Mouse (Mus musculus): ENCODE data around the gene Wscd2. TPM values are rescaled to one million over a fixed set of nuclear protein-coding genes. Genes with fewer than 3 reads are reported as not detected.
A peak's percentile ranks its signal among the peaks of the same experiment; 100 is the strongest.

Wscd2 gene
- polyA plus RNA-seq, 1 experiment from 2014 or later: 1.5 TPM

DNA sequence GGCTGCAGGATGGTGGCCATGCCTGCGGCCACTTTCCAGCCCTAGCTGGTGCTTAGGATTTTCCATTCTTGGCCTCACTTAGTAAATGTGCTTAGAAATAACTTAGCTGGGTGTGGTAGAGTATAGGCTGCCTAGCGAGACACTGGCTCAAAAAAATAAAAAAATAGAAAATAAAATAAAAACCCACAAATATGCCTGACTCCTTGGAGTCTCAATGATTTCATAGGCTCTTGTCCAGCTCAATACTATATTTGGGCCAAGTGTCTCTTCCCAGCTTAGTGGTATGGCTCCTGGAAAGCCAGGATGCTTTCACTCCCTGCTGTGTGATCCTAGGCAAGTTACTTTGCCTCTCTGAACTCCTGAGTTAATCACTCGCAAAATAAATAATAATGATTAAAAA lies 139.1 kb downstream of the Wscd2 start:
- H3K36me3 ChIP-seq (ENCODE audit: control insufficient read depth, insufficient read depth): no peaks in the 10 kb centered on the region
- H3K4me3 ChIP-seq (ENCODE audit: low read length): no peak overlapping the region
- WGBS: 67% methylated on average over 3 of the region's 3 CpGs
- peaks cover 23% of the 10 kb centered on the region for H3K4me1 ChIP-seq (ENCODE audit: control insufficient read depth, insufficient read depth, low read length)
- peaks cover 7% of the 10 kb centered on the region; the same call in 1 of the 2 replicates for H3K27me3 ChIP-seq (ENCODE audit: control insufficient read depth, insufficient read depth, low read length)
- H3K9ac ChIP-seq (ENCODE audit: low read length): no peak overlapping the region
- ATAC-seq (replicated peaks; ENCODE audit: extremely low read depth, insufficient read depth, low FRiP score): no peak
- no peak overlapping the region for H3K27ac ChIP-seq (ENCODE audit: low read length)
- H3K4me2 ChIP-seq (ENCODE audit: low read depth, low read length): no peak overlapping the region
- H3K9me3 ChIP-seq (replicated peaks; ENCODE audit: control insufficient read depth, low read length): no peaks in the 10 kb centered on the region

DNA sequence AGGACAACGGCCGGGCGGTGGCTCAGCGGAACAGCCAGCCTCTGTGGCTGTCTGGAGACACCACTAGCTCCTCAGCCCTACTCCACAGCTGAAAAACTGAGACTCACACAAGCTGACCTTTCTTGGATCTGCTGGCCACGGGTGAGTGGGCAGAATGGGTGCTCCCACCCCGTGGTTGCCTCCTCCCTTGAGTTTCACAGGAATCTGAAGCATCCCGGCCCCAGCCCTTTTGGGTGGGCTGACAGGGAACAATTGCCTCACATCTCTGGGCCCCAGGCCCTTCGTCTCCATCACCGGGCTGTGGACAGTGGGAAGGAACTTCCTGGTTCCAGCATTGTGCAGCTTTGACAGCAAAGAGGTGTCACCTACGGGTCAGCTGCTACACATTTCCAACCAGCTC lies 140.0 kb downstream of the Wscd2 start:
- Histone ChIP-seq H3K27ac (ENCODE audit: low read length) (no peak overlapping the region), H3K36me3 (ENCODE audit: control insufficient read depth, insufficient read depth) (no peaks in the 10 kb centered on the region), H3K27me3 (ENCODE audit: control insufficient read depth, insufficient read depth, low read length) (peaks cover 7% of the 10 kb centered on the region; the same call in 1 of the 2 replicates), H3K4me1 (ENCODE audit: control insufficient read depth, insufficient read depth, low read length) (peaks cover 23% of the 10 kb centered on the region), H3K4me2 (ENCODE audit: low read depth, low read length) (no peak overlapping the region), H3K9me3 (replicated peaks; ENCODE audit: control insufficient read depth, low read length) (no peaks in the 10 kb centered on the region), H3K9ac (ENCODE audit: low read length) (no peak overlapping the region), H3K4me3 (ENCODE audit: low read length) (no peak overlapping the region)
- no peak for ATAC-seq (replicated peaks; ENCODE audit: extremely low read depth, insufficient read depth, low FRiP score)
- 49% methylated on average over 10 of the region's 10 CpGs for WGBS

DNA sequence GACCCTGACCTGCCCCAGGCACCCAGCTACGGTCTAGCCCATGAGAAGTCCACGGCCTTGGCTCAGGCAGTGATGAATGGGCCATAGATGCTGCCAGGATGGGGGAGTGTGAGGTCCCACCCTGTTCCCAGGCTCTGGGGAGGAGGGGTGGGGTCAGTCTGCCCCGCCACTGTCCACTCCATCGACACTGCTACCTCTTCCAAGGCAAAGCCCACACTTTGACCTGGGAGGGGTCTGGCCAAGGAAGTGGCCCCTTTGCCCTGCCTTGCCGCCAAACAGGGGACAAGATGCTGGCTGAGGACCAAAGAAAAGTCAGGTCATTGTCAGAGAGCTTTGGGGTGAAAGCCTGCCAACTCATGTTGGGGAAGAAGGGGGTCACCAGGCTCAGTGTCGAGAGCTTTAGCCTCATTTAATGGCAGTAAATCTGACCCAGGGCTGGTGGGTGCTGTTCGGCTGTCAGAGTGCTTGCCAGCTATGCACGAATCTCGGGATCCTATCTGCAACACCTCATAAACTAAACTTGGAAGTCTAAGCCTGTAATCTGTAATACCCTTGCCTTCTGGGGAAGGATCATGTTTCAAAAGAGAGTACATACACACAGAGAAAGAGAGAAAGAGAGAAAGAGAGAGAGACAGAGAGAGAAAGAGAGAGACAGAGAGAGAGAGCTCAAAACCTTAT lies 143.0 kb downstream of the Wscd2 start:
- H3K9ac ChIP-seq (ENCODE audit: low read length): no peak overlapping the region
- no peaks in the 10 kb centered on the region for H3K36me3 ChIP-seq (ENCODE audit: control insufficient read depth, insufficient read depth)
- no peak overlapping the region for H3K27ac ChIP-seq (ENCODE audit: low read length)
- 42% methylated on average over 9 of the region's 9 CpGs for WGBS
- no peaks in the 10 kb centered on the region for H3K9me3 ChIP-seq (replicated peaks; ENCODE audit: control insufficient read depth, low read length)
- H3K4me1 ChIP-seq (ENCODE audit: control insufficient read depth, insufficient read depth, low read length): peaks cover 27% of the 10 kb centered on the region
- H3K4me2 ChIP-seq (ENCODE audit: low read depth, low read length): no peak overlapping the region
- no peak for ATAC-seq (replicated peaks; ENCODE audit: extremely low read depth, insufficient read depth, low FRiP score)
- H3K4me3 ChIP-seq (ENCODE audit: low read length): no peak overlapping the region
- H3K27me3 ChIP-seq (ENCODE audit: control insufficient read depth, insufficient read depth, low read length): peaks cover 3% of the 10 kb centered on the region; the same call in 1 of the 2 replicates

DNA sequence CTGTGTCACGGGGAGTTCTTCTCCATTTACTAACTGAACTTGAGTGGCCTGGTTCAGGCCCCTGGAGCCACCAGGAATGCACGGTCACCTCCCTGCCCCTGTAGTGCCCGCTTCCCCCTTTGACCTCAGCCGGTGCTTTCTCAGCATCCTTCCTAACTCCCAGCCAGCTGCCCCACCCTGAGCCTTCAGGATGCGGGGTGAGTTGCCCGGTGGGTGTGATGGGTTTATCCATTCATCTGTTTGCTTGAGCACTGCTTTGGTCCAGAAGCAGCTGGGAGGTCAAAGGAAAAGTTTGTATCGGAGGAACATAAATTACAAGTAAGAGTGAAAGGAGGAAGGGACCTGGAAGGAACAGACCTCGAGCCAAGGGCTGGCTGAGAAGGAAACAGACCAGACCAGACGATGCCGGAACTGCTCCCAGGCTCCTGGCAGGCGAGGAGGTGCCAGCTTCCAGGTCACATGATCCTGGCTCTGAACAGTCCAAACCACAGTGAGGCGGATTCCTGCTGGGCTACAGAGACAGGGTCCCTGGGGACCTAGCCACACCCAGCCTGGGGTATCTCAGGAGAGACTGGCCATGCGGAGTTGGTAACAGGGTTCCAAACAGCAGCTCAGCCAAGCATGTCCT lies 144.0 kb downstream of the Wscd2 start:
- Histone ChIP-seq H3K9ac (ENCODE audit: low read length) (no peak overlapping the region), H3K9me3 (replicated peaks; ENCODE audit: control insufficient read depth, low read length) (no peaks in the 10 kb centered on the region), H3K4me2 (ENCODE audit: low read depth, low read length) (no peak overlapping the region), H3K4me1 (ENCODE audit: control insufficient read depth, insufficient read depth, low read length) (peaks cover 21% of the 10 kb centered on the region), H3K4me3 (ENCODE audit: low read length) (no peak overlapping the region), H3K27ac (ENCODE audit: low read length) (no peak overlapping the region), H3K27me3 (ENCODE audit: control insufficient read depth, insufficient read depth, low read length) (no peaks in the 10 kb centered on the region), H3K36me3 (ENCODE audit: control insufficient read depth, insufficient read depth) (no peaks in the 10 kb centered on the region)
- WGBS: 48% methylated on average over 13 of the region's 13 CpGs
- ATAC-seq (replicated peaks; ENCODE audit: extremely low read depth, insufficient read depth, low FRiP score): 0 out of 2 replicates have a peak, but pooled peaks have one; percentile 28

DNA sequence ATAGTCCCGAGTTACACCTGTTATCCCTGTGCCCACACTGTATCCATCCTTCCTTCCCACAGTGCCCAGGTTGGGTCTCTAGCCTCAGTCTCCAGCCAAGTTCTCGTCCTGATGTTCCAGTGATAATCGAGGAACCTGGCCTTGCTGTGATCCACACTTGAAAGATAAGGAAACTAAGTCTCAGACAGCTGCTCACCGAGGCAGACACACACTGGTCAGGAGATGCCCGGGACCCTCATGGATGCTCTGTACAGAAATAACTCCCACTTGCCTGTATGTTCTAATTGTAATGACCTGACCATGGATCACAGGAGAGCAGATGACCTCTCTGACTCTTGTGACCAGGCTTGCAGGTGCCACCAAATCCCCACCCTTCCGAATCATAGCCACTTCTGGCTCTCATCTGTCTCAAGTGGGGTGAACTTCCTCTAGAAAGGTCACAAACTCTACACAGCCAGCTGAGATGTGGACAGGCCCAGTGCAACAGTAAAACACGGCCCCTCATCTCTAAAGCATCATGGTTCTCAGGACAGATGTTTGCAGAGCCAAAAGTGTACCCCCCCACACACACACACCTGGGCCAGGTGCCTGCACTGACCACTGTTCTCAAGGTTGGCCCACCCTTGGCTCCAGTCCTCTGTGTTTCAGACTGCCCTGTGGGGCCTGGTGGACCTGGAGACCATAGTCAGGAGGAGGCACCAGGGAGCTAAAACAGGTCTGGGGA lies 144.9 kb downstream of the Wscd2 start:
- Histone ChIP-seq H3K4me3 (ENCODE audit: low read length) (no peak overlapping the region), H3K36me3 (ENCODE audit: control insufficient read depth, insufficient read depth) (no peaks in the 10 kb centered on the region), H3K9me3 (replicated peaks; ENCODE audit: control insufficient read depth, low read length) (no peaks in the 10 kb centered on the region), H3K4me1 (ENCODE audit: control insufficient read depth, insufficient read depth, low read length) (peaks cover 21% of the 10 kb centered on the region), H3K27me3 (ENCODE audit: control insufficient read depth, insufficient read depth, low read length) (no peaks in the 10 kb centered on the region), H3K4me2 (ENCODE audit: low read depth, low read length) (no peak overlapping the region), H3K9ac (ENCODE audit: low read length) (no peak overlapping the region), H3K27ac (ENCODE audit: low read length) (no peak overlapping the region)
- ATAC-seq (replicated peaks; ENCODE audit: extremely low read depth, insufficient read depth, low FRiP score): no peak
- WGBS: 67% methylated on average over 7 of the region's 7 CpGs

DNA sequence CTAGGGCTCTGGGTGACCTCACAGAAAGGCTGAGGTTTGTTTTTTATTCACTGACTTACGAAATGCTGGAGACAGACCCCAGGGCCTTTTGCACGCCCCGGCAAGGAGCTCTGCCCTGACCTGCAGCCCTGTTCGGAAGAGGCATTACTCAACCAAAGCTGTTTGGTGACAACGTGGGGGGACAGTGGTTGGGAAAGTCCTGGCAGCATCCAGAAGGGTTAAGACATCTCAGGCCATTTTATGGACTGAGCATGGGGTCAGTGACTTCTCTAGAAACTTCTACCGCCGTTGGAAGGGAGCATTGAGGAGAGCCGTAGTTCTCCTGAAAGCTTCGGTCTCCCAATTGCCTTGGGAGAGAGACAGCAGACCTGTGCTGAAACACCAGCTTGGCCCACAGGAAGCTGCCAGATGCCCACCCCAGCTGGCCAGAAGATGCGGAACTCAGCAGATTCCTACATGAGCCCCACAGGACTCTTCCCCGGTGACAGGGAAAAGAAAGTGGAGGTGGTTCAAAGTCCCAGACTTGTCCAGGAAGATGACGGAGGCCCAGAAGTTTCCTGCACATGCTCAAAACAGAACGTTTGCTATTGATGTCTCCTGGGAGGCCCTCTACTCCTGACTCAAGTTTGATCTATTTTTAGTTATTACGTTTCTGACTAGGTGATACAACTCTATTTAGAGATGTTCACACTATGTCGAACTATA lies 145.9 kb downstream of the Wscd2 start:
- ATAC-seq (replicated peaks; ENCODE audit: extremely low read depth, insufficient read depth, low FRiP score): no peak
- no peak overlapping the region for H3K4me2 ChIP-seq (ENCODE audit: low read depth, low read length)
- no peaks in the 10 kb centered on the region for H3K36me3 ChIP-seq (ENCODE audit: control insufficient read depth, insufficient read depth)
- no peak overlapping the region for H3K27ac ChIP-seq (ENCODE audit: low read length)
- WGBS: 65% methylated on average over 15 of the region's 15 CpGs
- peaks cover 21% of the 10 kb centered on the region for H3K4me1 ChIP-seq (ENCODE audit: control insufficient read depth, insufficient read depth, low read length)
- H3K27me3 ChIP-seq (ENCODE audit: control insufficient read depth, insufficient read depth, low read length): 0 out of 2 replicates have a peak, but pooled peaks cover 2% of the 10 kb centered on the region
- no peak overlapping the region for H3K9ac ChIP-seq (ENCODE audit: low read length)
- H3K9me3 ChIP-seq (replicated peaks; ENCODE audit: control insufficient read depth, low read length): no peaks in the 10 kb centered on the region
- no peak overlapping the region for H3K4me3 ChIP-seq (ENCODE audit: low read length)

DNA sequence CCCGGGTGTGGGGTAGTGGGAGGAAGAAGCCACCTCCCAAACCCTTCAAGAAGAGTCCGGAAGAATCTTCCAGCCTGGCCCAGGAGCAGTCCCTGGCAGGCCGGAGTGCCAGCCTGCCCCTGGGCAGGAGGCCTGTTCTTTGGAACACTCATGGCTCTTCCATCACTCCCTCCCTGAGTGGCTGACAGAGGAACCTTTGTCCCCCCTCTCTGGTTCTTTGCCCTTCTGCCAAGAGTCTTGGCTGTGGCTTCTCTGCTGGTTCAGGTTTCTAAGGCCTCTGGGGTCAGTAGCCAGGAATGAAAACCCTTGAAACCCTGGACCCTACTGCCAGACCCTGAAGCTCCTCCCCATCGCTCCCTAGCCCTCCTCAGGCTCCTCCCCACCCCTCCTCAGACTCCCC lies 147.5 kb downstream of the Wscd2 start:
- ATAC-seq (replicated peaks; ENCODE audit: extremely low read depth, insufficient read depth, low FRiP score): no peak
- H3K4me3 ChIP-seq (ENCODE audit: low read length): no peak overlapping the region
- peaks cover 21% of the 10 kb centered on the region for H3K4me1 ChIP-seq (ENCODE audit: control insufficient read depth, insufficient read depth, low read length)
- no peaks in the 10 kb centered on the region for H3K36me3 ChIP-seq (ENCODE audit: control insufficient read depth, insufficient read depth)
- H3K9ac ChIP-seq (ENCODE audit: low read length): no peak overlapping the region
- H3K27me3 ChIP-seq (ENCODE audit: control insufficient read depth, insufficient read depth, low read length): peaks cover 5% of the 10 kb centered on the region
- WGBS: 77% methylated on average over 4 of the region's 4 CpGs
- H3K9me3 ChIP-seq (replicated peaks; ENCODE audit: control insufficient read depth, low read length): no peaks in the 10 kb centered on the region
- no peak overlapping the region for H3K27ac ChIP-seq (ENCODE audit: low read length)
- no peak overlapping the region for H3K4me2 ChIP-seq (ENCODE audit: low read depth, low read length)

DNA sequence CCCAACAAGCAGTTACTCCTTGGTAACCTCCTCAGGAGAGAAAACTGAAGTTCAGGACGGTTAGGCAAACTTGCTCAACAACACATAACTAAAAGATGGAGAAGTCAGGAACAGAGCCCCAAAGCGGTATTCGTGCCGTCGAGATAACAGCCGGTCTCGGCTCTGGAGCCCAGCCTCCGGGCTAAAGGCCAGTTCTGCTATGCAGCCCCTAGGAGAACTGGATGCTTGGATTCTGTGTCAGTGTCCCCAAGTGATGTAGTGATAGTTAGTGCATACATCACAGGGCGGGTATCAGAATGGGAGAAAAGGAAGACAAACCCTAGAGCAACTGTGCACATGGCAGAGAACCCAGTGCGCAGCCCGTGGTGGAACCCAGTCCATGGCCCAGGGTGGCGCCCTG lies 147.9 kb downstream of the Wscd2 start:
- no peak overlapping the region for H3K9ac ChIP-seq (ENCODE audit: low read length)

More for the DNA sequence above, 147.9 kb downstream of the Wscd2 start:
- 65% methylated on average over 12 of the region's 12 CpGs for WGBS
- Histone ChIP-seq H3K27me3 (ENCODE audit: control insufficient read depth, insufficient read depth, low read length) (peaks cover 5% of the 10 kb centered on the region), H3K4me1 (ENCODE audit: control insufficient read depth, insufficient read depth, low read length) (peaks cover 22% of the 10 kb centered on the region), H3K36me3 (ENCODE audit: control insufficient read depth, insufficient read depth) (no peaks in the 10 kb centered on the region), H3K4me2 (ENCODE audit: low read depth, low read length) (no peak overlapping the region), H3K27ac (ENCODE audit: low read length) (no peak overlapping the region), H3K4me3 (ENCODE audit: low read length) (no peak overlapping the region), H3K9me3 (replicated peaks; ENCODE audit: control insufficient read depth, low read length) (no peaks in the 10 kb centered on the region)
- ATAC-seq (replicated peaks; ENCODE audit: extremely low read depth, insufficient read depth, low FRiP score): no peak

Measured in heart, embryonic 16.5 days (tissue).